Mouse (Mus musculus): ENCODE results near the gene Vmn1r213.

DNA sequence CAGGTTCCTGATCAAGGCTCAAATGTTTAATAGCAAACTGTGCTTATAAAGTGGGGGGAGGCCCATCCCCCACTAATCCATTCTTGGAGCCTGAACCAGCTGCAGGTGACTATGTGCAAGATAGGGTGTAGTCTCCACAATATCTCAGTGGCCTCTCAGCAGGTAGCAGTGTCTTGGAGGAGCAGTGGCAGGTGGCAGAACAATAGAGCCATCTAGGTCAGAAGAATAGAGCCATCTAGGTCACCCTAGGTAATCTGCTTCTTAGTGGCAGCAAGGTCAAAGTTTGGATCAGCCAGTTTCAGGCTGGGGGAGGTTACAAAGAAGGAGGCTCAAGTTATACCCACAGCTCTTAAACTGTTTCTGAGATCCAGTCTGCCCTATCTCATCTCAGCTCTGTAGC, 17.4 kb downstream of the Vmn1r213 start:
- no peak for TF ChIP-seq HCFC1 (IDR thresholded peaks at IDR 0.05; ENCODE audit: borderline replicate concordance, insufficient read depth, low read length)
- no peak; the same call in 1 of the 2 replicates for TF ChIP-seq CHD2 (IDR thresholded peaks at IDR 0.05; ENCODE audit: low read depth, low read length)
- no peak for TF ChIP-seq MAFK (IDR thresholded peaks at IDR 0.05; ENCODE audit: insufficient read depth, low read depth, low read length)
